Mouse (Mus musculus) heart, embryonic 12.5 days (tissue): Measurements from ENCODE around the gene Col20a1. TPM values are rescaled to one million over a fixed set of nuclear protein-coding genes. Genes with fewer than 3 reads are reported as not detected.

Source experiments
- ATAC-seq: fragments of 200-750 bp; cut with Nextera tagmentation; 2 replicates; pipeline ENCODE4 v1.8.0; 2017; ENCODE audit warnings: moderate TSS enrichment, moderate library complexity; ENCODE audit not compliant: insufficient number of reproducible peaks, low FRiP score
- H3K27ac ChIP-seq: fragments of 300-500 bp; sonication (generic); 2 replicates; pipeline ENCODE4 v1.5.1; 2016; ENCODE audit warnings: mild to moderate bottlenecking, moderate library complexity; ENCODE audit not compliant: poor library complexity, severe bottlenecking
- H3K27me3 ChIP-seq: fragments of 300-500 bp; sonication (generic); replicated peaks from 2 replicates; pipeline ENCODE4 v1.6.1; 2016; ENCODE audit warnings: mild to moderate bottlenecking, moderate library complexity
- H3K36me3 ChIP-seq: fragments of 300-500 bp; sonication (generic); 2 replicates; pipeline ENCODE4 v1.6.1; 2016; ENCODE audit warnings: mild to moderate bottlenecking, moderate library complexity
- H3K4me1 ChIP-seq: fragments of 300-500 bp; sonication (generic); replicated peaks from 2 replicates; pipeline ENCODE4 v1.6.1; 2016; ENCODE audit warnings: mild to moderate bottlenecking
- H3K4me2 ChIP-seq: fragments of 300-500 bp; sonication (generic); 2 replicates; pipeline ENCODE4 v1.6.1; 2016; ENCODE audit warnings: mild to moderate bottlenecking, moderate library complexity
- H3K4me3 ChIP-seq: fragments of 300-500 bp; sonication (generic); 2 replicates; pipeline ENCODE4 v1.5.1; 2016; ENCODE audit warnings: mild to moderate bottlenecking
- H3K9ac ChIP-seq: fragments of 300-500 bp; sonication (generic); 2 replicates; pipeline ENCODE4 v1.6.1; 2016; ENCODE audit warnings: mild to moderate bottlenecking, moderate library complexity
- H3K9me3 ChIP-seq: fragments of 300-500 bp; sonication (generic); replicated peaks from 2 replicates; pipeline ENCODE4 v1.6.1; 2016; ENCODE audit warnings: mild to moderate bottlenecking, moderate library complexity
- WGBS: fragments of 180-500 bp; shearing (Covaris S2); methylation state at CpG from one replicate; pipeline ENCODE4 v1.1.7; 2016; 5-methylcytosine and 5-hydroxymethylcytosine counted together
- polyA plus RNA-seq: library from polyadenylated mRNA; unstranded; fragments of >200 nt; fragmentation: Nextera tagmentation; extraction: Ambion mirVana; gene quantifications from 2 replicates; pipeline ENCODE4 v1.2.1, GENCODE M21; 2016

Col20a1 gene
- polyA plus RNA-seq, 1 experiment from 2014 or later: 0.20 TPM

GRCm38 (mm10) chr2:181039356-181039680 is 53.0 kb downstream of the Col20a1 start:
- Histone ChIP-seq H3K27ac (no peak overlapping the region), H3K4me2 (peak overlapping the region; percentile 96), H3K27me3 (peaks cover 100% of the 10 kb centered on the region), H3K9me3 (no peaks in the 10 kb centered on the region), H3K4me1 (peaks cover 23% of the 10 kb centered on the region), H3K4me3 (peak overlapping the region; percentile 62), H3K36me3 (no peaks in the 10 kb centered on the region), H3K9ac (peak overlapping the region; percentile 64; the same call in 1 of the 2 replicates)
- no peak; the same call in 1 of the 2 replicates for ATAC-seq
- 2% methylated on average over 16 of the region's 16 CpGs for WGBS

GRCm38 (mm10) chr2:181041941-181042340 is 55.6 kb downstream of the Col20a1 start:
- H3K4me3 ChIP-seq: no peak overlapping the region
- WGBS: 5% methylated on average over 7 of the region's 7 CpGs
- no peak for ATAC-seq
- peaks cover 23% of the 10 kb centered on the region for H3K4me1 ChIP-seq
- H3K27me3 ChIP-seq: peaks cover 99% of the 10 kb centered on the region
- H3K36me3 ChIP-seq: no peaks in the 10 kb centered on the region
- no peaks in the 10 kb centered on the region for H3K9me3 ChIP-seq
- no peak overlapping the region for H3K4me2 ChIP-seq
- H3K9ac ChIP-seq: no peak overlapping the region
- H3K27ac ChIP-seq: no peak overlapping the region

GRCm38 (mm10) chr2:181042376-181042775 is 56.0 kb downstream of the Col20a1 start:
- no peak overlapping the region for H3K4me3 ChIP-seq
- no peak overlapping the region for H3K27ac ChIP-seq
- ATAC-seq: no peak
- peaks cover 23% of the 10 kb centered on the region for H3K4me1 ChIP-seq
- no peaks in the 10 kb centered on the region for H3K9me3 ChIP-seq
- H3K9ac ChIP-seq: no peak overlapping the region
- no peaks in the 10 kb centered on the region for H3K36me3 ChIP-seq
- H3K27me3 ChIP-seq: peaks cover 99% of the 10 kb centered on the region
- H3K4me2 ChIP-seq: no peak overlapping the region

- peaks cover 23% of the 10 kb centered on the region for H3K4me1 ChIP-seq
- no peaks in the 10 kb centered on the region for H3K36me3 ChIP-seq
- WGBS: 62% methylated on average over 3 of the region's 3 CpGs
- no peaks in the 10 kb centered on the region for H3K9me3 ChIP-seq
- no peak for ATAC-seq
- H3K4me2 ChIP-seq: no peak within 1 kb of the TSS
- H3K27me3 ChIP-seq: peaks cover 98% of the 10 kb centered on the region
- no peak within 1 kb of the TSS for H3K4me3 ChIP-seq
- no peak within 1 kb of the TSS for H3K9ac ChIP-seq
- no peak within 1 kb of the TSS for H3K27ac ChIP-seq
These were observed 57.1 kb downstream of the Col20a1 start, which contains the start of gene Chrna4 for GRCm38 (mm10) chr2:181043437-181043836. Gene Chrna4 (minus strand): TSS chr2:181043546.

GRCm38 (mm10) chr2:181044001-181044400 is 57.7 kb downstream of the Col20a1 start:
- no peak overlapping the region for H3K4me2 ChIP-seq
- peaks cover 97% of the 10 kb centered on the region for H3K27me3 ChIP-seq
- peaks cover 17% of the 10 kb centered on the region for H3K4me1 ChIP-seq
- no peak overlapping the region for H3K27ac ChIP-seq
- no peak overlapping the region for H3K9ac ChIP-seq
- H3K4me3 ChIP-seq: no peak overlapping the region
- 19% methylated on average over 3 of the region's 3 CpGs for WGBS
- no peak for ATAC-seq
- H3K9me3 ChIP-seq: no peaks in the 10 kb centered on the region
- no peaks in the 10 kb centered on the region for H3K36me3 ChIP-seq

GRCm38 (mm10) chr2:181048252-181048945 is 62.1 kb downstream of the Col20a1 start:
- H3K27me3 ChIP-seq: peaks cover 86% of the 10 kb centered on the region
- 56% methylated on average over 7 of the region's 7 CpGs for WGBS
- ATAC-seq: no peak

GRCm38 (mm10) chr2:181048986-181049385 is 62.7 kb downstream of the Col20a1 start:
- Histone ChIP-seq H3K4me2 (no peak overlapping the region), H3K27ac (no peak overlapping the region), H3K36me3 (no peaks in the 10 kb centered on the region), H3K9ac (no peak overlapping the region), H3K27me3 (peaks cover 85% of the 10 kb centered on the region), H3K9me3 (no peaks in the 10 kb centered on the region), H3K4me1 (0 out of 2 replicates have a peak, but pooled peaks cover 2% of the 10 kb centered on the region), H3K4me3 (no peak overlapping the region)
- ATAC-seq: no peak
- WGBS: 74% methylated on average over 9 of the region's 9 CpGs

More at GRCm38 (mm10) chr2:181048252-181048945, 62.1 kb downstream of the Col20a1 start:
- no peaks in the 10 kb centered on the region for H3K36me3 ChIP-seq
- no peak overlapping the region for H3K9ac ChIP-seq
- H3K9me3 ChIP-seq: no peaks in the 10 kb centered on the region
- no peak overlapping the region for H3K27ac ChIP-seq
- H3K4me2 ChIP-seq: no peak overlapping the region
- no peak overlapping the region for H3K4me3 ChIP-seq
- 0 out of 2 replicates have a peak, but pooled peaks cover 5% of the 10 kb centered on the region for H3K4me1 ChIP-seq

- H3K4me3 ChIP-seq: no peak overlapping the region
- H3K27me3 ChIP-seq: peaks cover 83% of the 10 kb centered on the region
- no peak overlapping the region for H3K27ac ChIP-seq
- H3K9me3 ChIP-seq: no peaks in the 10 kb centered on the region
- no peak overlapping the region for H3K9ac ChIP-seq
- 86% methylated on average over 1 of the region's 1 CpGs for WGBS
- H3K36me3 ChIP-seq: no peaks in the 10 kb centered on the region
- H3K4me2 ChIP-seq: no peak overlapping the region
- H3K4me1 ChIP-seq: peaks cover 3% of the 10 kb centered on the region; the same call in 1 of the 2 replicates
- ATAC-seq: no peak
These were observed 65.8 kb downstream of the Col20a1 start for GRCm38 (mm10) chr2:181052171-181052570.

GRCm38 (mm10) chr2:181057341-181057740 is 71.0 kb downstream of the Col20a1 start:
- no peak overlapping the region for H3K4me2 ChIP-seq
- no peak overlapping the region for H3K27ac ChIP-seq
- 41% methylated on average over 8 of the region's 8 CpGs for WGBS
- H3K4me1 ChIP-seq: peaks cover 12% of the 10 kb centered on the region; the same call in 1 of the 2 replicates
- no peak for ATAC-seq
- no peaks in the 10 kb centered on the region for H3K36me3 ChIP-seq
- H3K27me3 ChIP-seq: peaks cover 72% of the 10 kb centered on the region
- no peak overlapping the region for H3K4me3 ChIP-seq
- no peaks in the 10 kb centered on the region for H3K9me3 ChIP-seq
- no peak overlapping the region for H3K9ac ChIP-seq

- Histone ChIP-seq H3K4me1 (peaks cover 12% of the 10 kb centered on the region; the same call in 1 of the 2 replicates), H3K27ac (no peak overlapping the region), H3K4me2 (no peak overlapping the region), H3K27me3 (peaks cover 74% of the 10 kb centered on the region), H3K4me3 (no peak overlapping the region), H3K36me3 (no peaks in the 10 kb centered on the region), H3K9me3 (no peaks in the 10 kb centered on the region), H3K9ac (no peak overlapping the region)
- 45% methylated on average over 3 of the region's 3 CpGs for WGBS
- ATAC-seq: no peak
These were observed 71.9 kb downstream of the Col20a1 start for GRCm38 (mm10) chr2:181058193-181058592.

- WGBS: 17% methylated on average over 5 of the region's 5 CpGs
- Histone ChIP-seq H3K9ac (no peak overlapping the region), H3K27ac (no peak overlapping the region), H3K9me3 (no peaks in the 10 kb centered on the region), H3K36me3 (no peaks in the 10 kb centered on the region), H3K4me1 (peaks cover 12% of the 10 kb centered on the region; the same call in 1 of the 2 replicates), H3K4me3 (no peak overlapping the region), H3K27me3 (peaks cover 72% of the 10 kb centered on the region), H3K4me2 (no peak overlapping the region)
- peak; percentile 39; the same call in 1 of the 2 replicates for ATAC-seq
These were observed 73.8 kb downstream of the Col20a1 start for GRCm38 (mm10) chr2:181060127-181060526.
